Mouse (Mus musculus) hindbrain, postnatal 0 days (tissue): ENCODE measurements at regions not wholly inside any gene's neighbourhood (a gene's known extent, or its start where the extent isn't known, plus 50 kb on each side); places are given as distances from the start of the nearest gene placed in this dataset.

ENCODE experiments used
- ATAC-seq: fragments of 200-750 bp; cut with Nextera tagmentation; 2 replicates; pipeline ENCODE4 v1.8.0; 2017; ENCODE audit warnings: mild to moderate bottlenecking, moderate TSS enrichment, moderate library complexity
- DNase-seq: peaks from one replicate; pipeline ENCODE4 v3.0.0-alpha.2; 2015; ENCODE audit warnings: low spot score
- H3K27ac ChIP-seq: fragments of 300-500 bp; sonication (generic); 2 replicates; pipeline ENCODE4 v1.5.1; 2014; ENCODE audit warnings: mild to moderate bottlenecking
- H3K27me3 ChIP-seq: fragments of 300-500 bp; sonication (generic); 2 replicates; pipeline ENCODE4 v1.6.1; 2014; ENCODE audit warnings: low read length, mixed read lengths; ENCODE audit not compliant: insufficient read depth
- H3K36me3 ChIP-seq: fragments of 300-500 bp; sonication (generic); 2 replicates; pipeline ENCODE4 v1.6.1; 2014; ENCODE audit warnings: low read length, mixed read lengths; ENCODE audit not compliant: insufficient read depth
- H3K4me1 ChIP-seq: fragments of 300-500 bp; sonication (generic); 2 replicates; pipeline ENCODE4 v1.6.1; 2014; ENCODE audit warnings: antibody characterized with exemption, low read length, mixed read lengths; ENCODE audit not compliant: insufficient read depth
- H3K4me2 ChIP-seq: fragments of 300-500 bp; sonication (generic); 2 replicates; pipeline ENCODE4 v1.6.1; 2014; ENCODE audit warnings: low read depth, mild to moderate bottlenecking, low read length, moderate library complexity, mixed read lengths
- H3K4me3 ChIP-seq: fragments of 300-500 bp; sonication (generic); 2 replicates; pipeline ENCODE4 v1.5.1; 2014; ENCODE audit warnings: low read length
- H3K9ac ChIP-seq: fragments of 300-500 bp; sonication (generic); replicated peaks from 2 replicates; pipeline ENCODE4 v1.6.1; 2014; ENCODE audit warnings: mild to moderate bottlenecking, low read length, moderate library complexity, mixed read lengths
- H3K9me3 ChIP-seq: fragments of 300-500 bp; sonication (generic); 2 replicates; pipeline ENCODE4 v1.6.1; 2016; ENCODE audit warnings: low read length, mixed read lengths
- CTCF ChIP-seq: IDR thresholded peaks from 2 replicates; pipeline ENCODE4 v1.5.1; 2016; ENCODE audit warnings: antibody characterized with exemption, control low read depth, low read depth
- WGBS: fragments of 180-500 bp; shearing (Covaris S2); extraction: QIAGEN DNeasy Blood & Tissue Kit; methylation state at CpG from one replicate; pipeline ENCODE4 v1.1.7; 2014; 5-methylcytosine and 5-hydroxymethylcytosine counted together

- Histone ChIP-seq H3K4me2 (no peak overlapping the region), H3K27me3 (no peaks in the 10 kb centered on the region), H3K36me3 (no peaks in the 10 kb centered on the region), H3K4me3 (no peak overlapping the region), H3K4me1 (no peaks in the 10 kb centered on the region), H3K9me3 (no peaks in the 10 kb centered on the region), H3K27ac (no peak overlapping the region), H3K9ac (no peak overlapping the region)
- no peak for TF ChIP-seq CTCF
- ATAC-seq (no peak), DNase-seq (no peak)
- 67% methylated on average over 14 of the region's 14 CpGs for WGBS
Observed at GRCm38 (mm10) chr11:79751751-79752716, 161.0 kb downstream of the Rab11fip4 start.

GRCm38 (mm10) chr11:79750943-79751342, 159.9 kb downstream of the Rab11fip4 start:
- H3K9ac ChIP-seq = no peak overlapping the region
- DNase-seq = no peak
- 72% methylated on average over 2 of the region's 2 CpGs for WGBS
- H3K4me3 ChIP-seq = no peak overlapping the region
- TF ChIP-seq CTCF = no peak
- H3K9me3 ChIP-seq = no peaks in the 10 kb centered on the region
- H3K4me1 ChIP-seq = no peaks in the 10 kb centered on the region
- H3K27ac ChIP-seq = no peak overlapping the region
- H3K27me3 ChIP-seq = no peaks in the 10 kb centered on the region
- H3K4me2 ChIP-seq = no peak overlapping the region
- no peaks in the 10 kb centered on the region for H3K36me3 ChIP-seq
- ATAC-seq = no peak

- no peaks in the 10 kb centered on the region for H3K9me3 ChIP-seq
- WGBS = 74% methylated on average over 7 of the region's 7 CpGs
- no peak for DNase-seq
- no peak overlapping the region for H3K4me3 ChIP-seq
- no peaks in the 10 kb centered on the region for H3K4me1 ChIP-seq
- no peak for ATAC-seq
- no peaks in the 10 kb centered on the region for H3K27me3 ChIP-seq
- H3K36me3 ChIP-seq = no peaks in the 10 kb centered on the region
- no peak overlapping the region for H3K4me2 ChIP-seq
- no peak for TF ChIP-seq CTCF
- H3K27ac ChIP-seq = no peak overlapping the region
- no peak overlapping the region for H3K9ac ChIP-seq
Observed at GRCm38 (mm10) chr11:79749755-79750434, 158.9 kb downstream of the Rab11fip4 start.

- H3K4me3 ChIP-seq = no peak overlapping the region
- TF ChIP-seq CTCF = no peak
- no peak for DNase-seq
- H3K9ac ChIP-seq = no peak overlapping the region
- WGBS = 92% methylated on average over 10 of the region's 10 CpGs
- H3K4me1 ChIP-seq = no peaks in the 10 kb centered on the region
- H3K27me3 ChIP-seq = no peaks in the 10 kb centered on the region
- H3K27ac ChIP-seq = no peak overlapping the region
- H3K9me3 ChIP-seq = no peaks in the 10 kb centered on the region
- ATAC-seq = no peak
- H3K4me2 ChIP-seq = no peak overlapping the region
- no peaks in the 10 kb centered on the region for H3K36me3 ChIP-seq
Observed at GRCm38 (mm10) chr11:79749141-79749540, 158.1 kb downstream of the Rab11fip4 start.

GRCm38 (mm10) chr11:79748606-79749125, 157.7 kb downstream of the Rab11fip4 start:
- no peaks in the 10 kb centered on the region for H3K36me3 ChIP-seq
- no peak overlapping the region for H3K27ac ChIP-seq
- H3K4me2 ChIP-seq = no peak overlapping the region
- H3K9ac ChIP-seq = no peak overlapping the region
- TF ChIP-seq CTCF = no peak
- 95% methylated on average over 7 of the region's 7 CpGs for WGBS
- ATAC-seq (no peak), DNase-seq (no peak)
- H3K27me3 ChIP-seq = no peaks in the 10 kb centered on the region
- H3K9me3 ChIP-seq = no peaks in the 10 kb centered on the region
- H3K4me3 ChIP-seq = no peak overlapping the region
- no peaks in the 10 kb centered on the region for H3K4me1 ChIP-seq

GRCm38 (mm10) chr11:79747801-79748200, 156.8 kb downstream of the Rab11fip4 start:
- Histone ChIP-seq H3K4me2 (no peak overlapping the region), H3K9ac (no peak overlapping the region), H3K4me1 (no peaks in the 10 kb centered on the region), H3K36me3 (no peaks in the 10 kb centered on the region), H3K4me3 (no peak overlapping the region), H3K27ac (no peak overlapping the region), H3K9me3 (no peaks in the 10 kb centered on the region), H3K27me3 (no peaks in the 10 kb centered on the region)
- TF ChIP-seq CTCF = no peak
- no peak for ATAC-seq
- DNase-seq = no peak
- WGBS = 58% methylated on average over 6 of the region's 6 CpGs
